Mouse (Mus musculus) lung, postnatal 0 days (tissue): ENCODE data around the gene Grm4. TPM values are rescaled to one million over a fixed set of nuclear protein-coding genes. Genes with fewer than 3 reads are reported as not detected.

Source experiments
- ATAC-seq: fragments of 200-750 bp; cut with Nextera tagmentation; 2 replicates; pipeline ENCODE4 v1.8.0; 2017; ENCODE audit warnings: moderate library complexity
- DNase-seq: peaks from one replicate; pipeline ENCODE4 v3.0.0-alpha.2; 2016; ENCODE audit warnings: low spot score
- H3K27ac ChIP-seq: fragments of 300-500 bp; sonication (generic); 2 replicates; pipeline ENCODE4 v1.5.1; 2014; ENCODE audit warnings: antibody characterized with exemption, mild to moderate bottlenecking, low read length, mixed read lengths
- H3K27me3 ChIP-seq: fragments of 300-500 bp; sonication (generic); replicated peaks from 2 replicates; pipeline ENCODE4 v1.6.1; 2014; ENCODE audit warnings: low read length, mixed read lengths; ENCODE audit not compliant: insufficient read depth
- H3K36me3 ChIP-seq: fragments of 300-500 bp; sonication (generic); 2 replicates; pipeline ENCODE4 v1.6.1; 2014; ENCODE audit warnings: low read length, mixed read lengths; ENCODE audit not compliant: insufficient read depth
- H3K4me1 ChIP-seq: fragments of 300-500 bp; sonication (generic); 2 replicates; pipeline ENCODE4 v1.6.1; 2014; ENCODE audit warnings: antibody characterized with exemption, low read depth, low read length, mixed read lengths; ENCODE audit not compliant: insufficient read depth
- H3K4me2 ChIP-seq: fragments of 300-500 bp; sonication (generic); replicated peaks from 2 replicates; pipeline ENCODE4 v1.6.1; 2014; ENCODE audit warnings: low read depth, mild to moderate bottlenecking, low read length, moderate library complexity, mixed read lengths
- H3K4me3 ChIP-seq: fragments of 300-500 bp; sonication (generic); 2 replicates; pipeline ENCODE4 v1.5.1; 2014; ENCODE audit warnings: low read depth, low read length
- H3K9ac ChIP-seq: fragments of 300-500 bp; sonication (generic); replicated peaks from 2 replicates; pipeline ENCODE4 v1.6.1; 2014; ENCODE audit warnings: low read depth, mild to moderate bottlenecking
- H3K9me3 ChIP-seq: fragments of 300-500 bp; sonication (generic); 2 replicates; pipeline ENCODE4 v1.6.1; 2016; ENCODE audit warnings: low read length, mixed read lengths
- CTCF ChIP-seq: IDR thresholded peaks from 2 replicates; pipeline ENCODE4 v1.5.1; 2016; ENCODE audit warnings: antibody characterized with exemption, mild to moderate bottlenecking
- EP300 ChIP-seq: IDR thresholded peaks from 2 replicates; pipeline ENCODE4 v1.6.1; 2016; ENCODE audit warnings: antibody characterized with exemption, mild to moderate bottlenecking, control low read depth
- WGBS: fragments of 180-500 bp; shearing (Covaris S2); extraction: QIAGEN DNeasy Blood & Tissue Kit; methylation state at CpG from one replicate; pipeline ENCODE4 v1.1.7; 2014; 5-methylcytosine and 5-hydroxymethylcytosine counted together
- polyA plus RNA-seq: library from polyadenylated mRNA; unstranded; fragments of >200 nt; fragmentation: Nextera tagmentation; extraction: Ambion mirVana; gene quantifications from 2 replicates; pipeline ENCODE4 v1.2.1, GENCODE M21; 2015

Grm4 gene
- polyA plus RNA-seq, 1 experiment from 2014 or later, result not detected

DNA sequence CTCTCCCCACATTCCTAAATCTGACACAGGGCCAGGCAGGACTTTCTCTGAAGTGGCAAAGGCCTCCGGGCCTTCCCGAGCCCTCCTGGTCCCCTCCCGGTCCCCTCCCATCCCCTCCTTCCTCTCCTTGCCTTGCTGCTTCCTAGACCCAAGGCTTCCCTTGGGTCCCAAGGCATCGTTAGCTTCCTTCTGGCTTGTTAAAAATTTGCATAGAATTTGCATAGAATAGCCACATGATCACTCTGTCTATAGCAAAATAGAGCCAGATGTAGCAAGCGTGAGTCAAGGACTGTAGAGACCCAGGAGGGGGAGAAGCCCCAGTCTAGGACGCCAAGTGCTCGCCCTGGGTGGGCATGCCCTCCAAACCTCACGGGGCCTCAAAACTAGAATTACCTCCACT lies 55.3 kb downstream of the Grm4 start:
- Histone ChIP-seq H3K36me3 (no peaks in the 10 kb centered on the region), H3K4me3 (no peak overlapping the region), H3K4me2 (no peak overlapping the region), H3K4me1 (no peaks in the 10 kb centered on the region), H3K27me3 (no peaks in the 10 kb centered on the region), H3K27ac (no peak overlapping the region), H3K9ac (no peak overlapping the region), H3K9me3 (no peaks in the 10 kb centered on the region)
- WGBS, result 73% methylated on average over 8 of the region's 8 CpGs
- ATAC-seq (no peak), DNase-seq (no peak)
- TF ChIP-seq CTCF (no peak), EP300 (no peak)

DNA sequence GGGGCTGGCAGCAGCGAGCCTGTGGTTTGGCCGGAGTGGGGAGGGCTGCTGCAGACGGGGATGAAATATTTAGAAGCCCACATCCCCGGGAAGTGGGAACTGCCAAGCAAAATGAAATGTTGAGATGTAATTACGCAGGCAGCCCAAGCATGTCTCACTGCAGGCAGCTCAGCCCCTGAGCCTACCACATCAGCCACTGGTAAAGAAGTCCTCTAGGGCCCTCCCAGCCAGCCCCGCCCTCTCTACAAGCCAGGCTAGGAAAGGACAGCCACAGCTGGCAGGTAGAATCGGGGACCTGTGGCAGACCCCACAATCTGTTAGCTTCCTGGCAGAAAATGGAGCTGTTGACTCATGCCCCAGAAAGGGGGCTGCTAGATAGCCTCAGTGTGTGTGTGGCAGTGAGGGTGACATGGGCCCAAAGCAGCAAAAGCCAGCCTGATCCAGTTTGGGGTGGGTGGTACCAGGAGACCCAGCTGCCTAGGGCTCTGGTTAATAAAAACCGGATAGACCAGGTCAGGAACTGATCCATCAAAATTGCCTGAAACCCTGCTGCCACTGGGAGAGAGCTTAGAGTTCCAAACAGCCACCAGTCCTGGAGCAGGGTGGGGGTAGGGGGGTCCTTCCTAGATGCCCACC lies 56.8 kb downstream of the Grm4 start:
- no peaks in the 10 kb centered on the region for H3K27me3 ChIP-seq
- TF ChIP-seq EP300 (no peak), CTCF (no peak)
- no peaks in the 10 kb centered on the region for H3K36me3 ChIP-seq
- no peaks in the 10 kb centered on the region for H3K9me3 ChIP-seq
- H3K9ac ChIP-seq, result no peak overlapping the region
- no peak overlapping the region for H3K4me2 ChIP-seq
- H3K4me3 ChIP-seq, result no peak overlapping the region
- DNase-seq (no peak), ATAC-seq (no peak)
- 37% methylated on average over 8 of the region's 8 CpGs for WGBS
- H3K4me1 ChIP-seq, result no peaks in the 10 kb centered on the region
- no peak overlapping the region for H3K27ac ChIP-seq

DNA sequence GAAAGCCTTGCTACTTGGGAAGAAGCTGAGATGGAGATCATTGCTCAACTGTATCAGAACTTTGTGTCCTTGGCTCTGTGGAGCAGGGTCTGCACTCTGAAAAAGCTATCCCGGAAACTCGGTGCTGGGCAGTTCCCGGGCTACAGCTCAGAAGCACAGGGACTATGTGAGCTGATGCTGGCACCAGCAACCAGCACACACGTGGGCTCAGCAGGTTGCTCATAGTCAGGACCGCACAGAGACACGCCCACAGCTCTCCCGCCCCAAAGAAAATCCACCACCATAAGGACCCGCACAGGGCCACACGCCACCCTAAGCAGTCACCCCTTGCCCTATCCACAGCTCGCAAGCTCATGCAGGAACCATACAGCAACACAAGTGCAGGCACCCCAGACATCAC lies 61.2 kb downstream of the Grm4 start:
- Histone ChIP-seq H3K27me3 (no peaks in the 10 kb centered on the region), H3K36me3 (no peaks in the 10 kb centered on the region), H3K4me1 (no peaks in the 10 kb centered on the region), H3K4me3 (no peak overlapping the region), H3K27ac (no peak overlapping the region), H3K4me2 (no peak overlapping the region), H3K9ac (no peak overlapping the region), H3K9me3 (no peaks in the 10 kb centered on the region)
- WGBS, result 64% methylated on average over 10 of the region's 10 CpGs
- DNase-seq, result no peak
- ATAC-seq, result no peak
- TF ChIP-seq EP300 (no peak), CTCF (no peak)

DNA sequence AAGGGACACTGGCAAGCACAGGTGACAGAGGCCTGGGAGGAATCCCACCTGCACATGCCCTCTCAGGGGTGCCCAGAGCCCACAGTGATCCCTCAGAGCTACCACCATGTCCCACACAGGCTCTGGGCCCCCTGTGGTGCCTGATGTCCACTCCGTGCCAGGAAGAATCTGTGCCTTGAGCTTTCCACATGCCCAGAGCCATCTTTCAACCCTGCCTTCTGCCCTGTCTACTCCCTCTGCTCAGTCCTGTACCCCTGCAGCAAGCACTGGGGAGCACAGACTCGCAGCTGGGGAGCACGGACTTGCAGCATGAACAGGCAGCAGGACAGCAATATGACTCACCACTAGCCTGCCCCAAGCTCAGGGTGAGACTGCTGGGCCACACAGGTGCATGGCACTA lies 62.0 kb downstream of the Grm4 start:
- H3K4me1 ChIP-seq, result no peaks in the 10 kb centered on the region

DNA sequence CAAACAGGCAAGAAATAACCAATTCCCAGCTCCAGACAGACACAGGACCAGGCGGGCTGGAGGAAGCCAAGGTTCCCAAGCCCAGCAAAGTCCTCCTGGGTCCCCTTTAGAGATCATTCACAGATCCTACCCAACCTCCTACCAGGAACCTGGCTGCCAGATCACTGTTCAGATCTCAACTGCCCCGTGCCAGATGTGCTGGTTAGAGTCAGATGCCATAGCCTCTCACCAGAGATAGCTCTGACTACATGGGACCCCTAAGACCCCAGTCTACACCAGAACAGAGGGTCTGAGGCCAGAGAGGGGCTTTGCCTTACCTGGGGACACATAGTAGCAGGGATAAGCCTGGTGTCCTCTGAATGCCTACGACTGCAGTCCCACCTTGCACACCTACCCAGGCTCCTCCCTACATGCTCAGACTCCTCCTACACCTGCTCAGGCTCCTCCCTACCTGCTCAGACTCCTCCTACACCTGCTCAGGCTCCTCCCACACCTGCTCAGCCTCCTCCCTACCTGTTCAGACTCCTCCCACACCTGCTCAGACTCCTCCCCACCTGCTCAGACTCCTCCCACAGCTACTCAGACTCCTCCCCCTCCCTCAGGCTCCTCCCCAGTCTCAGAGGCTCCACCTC lies 63.2 kb downstream of the Grm4 start:
- WGBS, result 74% methylated on average over 3 of the region's 3 CpGs

More for the DNA sequence above, 62.0 kb downstream of the Grm4 start:
- Histone ChIP-seq H3K27ac (no peak overlapping the region), H3K27me3 (no peaks in the 10 kb centered on the region), H3K9ac (no peak overlapping the region), H3K9me3 (no peaks in the 10 kb centered on the region), H3K4me3 (no peak overlapping the region), H3K36me3 (no peaks in the 10 kb centered on the region), H3K4me2 (no peak overlapping the region)
- ATAC-seq (no peak), DNase-seq (no peak)
- TF ChIP-seq EP300 (no peak), CTCF (no peak)
- WGBS, result 66% methylated on average over 3 of the region's 3 CpGs

DNA sequence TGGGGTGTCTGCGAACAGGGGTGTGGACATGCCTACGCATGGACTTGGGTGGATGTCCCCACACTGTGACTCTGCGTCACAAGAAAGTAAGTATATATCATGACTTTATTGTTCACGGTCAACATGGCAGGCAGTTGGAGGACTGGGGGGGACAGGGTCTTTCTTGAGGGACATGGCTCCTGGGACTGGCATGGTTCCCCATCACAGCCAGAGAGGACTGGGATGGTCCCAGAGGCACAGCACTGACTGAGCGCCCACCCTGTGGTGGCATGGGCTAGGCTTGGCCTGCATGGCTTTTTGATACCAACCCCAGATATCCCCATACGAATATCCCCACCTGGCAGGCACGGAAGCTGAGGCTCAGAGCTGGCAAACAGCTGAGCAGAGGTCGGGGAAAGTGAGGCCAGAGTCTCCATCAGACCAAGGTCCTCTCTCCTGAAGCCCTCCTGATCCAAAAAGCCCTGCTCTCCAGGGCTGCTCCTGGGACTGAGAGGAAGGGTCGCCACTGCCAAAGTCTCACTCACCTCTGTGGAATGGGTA lies 64.1 kb downstream of the Grm4 start:
- H3K27me3 ChIP-seq, result no peaks in the 10 kb centered on the region

More for the DNA sequence above, 63.2 kb downstream of the Grm4 start:
- ATAC-seq, result no peak
- no peak overlapping the region for H3K4me2 ChIP-seq
- no peaks in the 10 kb centered on the region for H3K4me1 ChIP-seq
- no peak overlapping the region for H3K9ac ChIP-seq
- no peaks in the 10 kb centered on the region for H3K27me3 ChIP-seq
- H3K9me3 ChIP-seq, result no peaks in the 10 kb centered on the region
- TF ChIP-seq CTCF (no peak), EP300 (no peak)
- H3K36me3 ChIP-seq, result no peaks in the 10 kb centered on the region
- no peak for DNase-seq
- H3K27ac ChIP-seq, result no peak overlapping the region
- no peak overlapping the region for H3K4me3 ChIP-seq

More for the DNA sequence above, 64.1 kb downstream of the Grm4 start:
- Histone ChIP-seq H3K9me3 (no peaks in the 10 kb centered on the region), H3K27ac (no peak overlapping the region), H3K4me1 (no peaks in the 10 kb centered on the region), H3K36me3 (no peaks in the 10 kb centered on the region), H3K4me2 (no peak overlapping the region), H3K9ac (no peak overlapping the region), H3K4me3 (no peak overlapping the region)
- 73% methylated on average over 9 of the region's 9 CpGs for WGBS
- TF ChIP-seq EP300 (no peak), CTCF (no peak)
- DNase-seq, result no peak
- ATAC-seq, result no peak
